Mouse (Mus musculus) spleen, embryonic (tissue): ENCODE data around the gene Ms4a6b.
"Not testable (repeated sequence)": the region's sequence is repeated elsewhere in the genome, so short reads cannot be mapped to it uniquely, and the experiment has no call there.

Experiments used
- CTCF ChIA-PET: fragments of 350-600 bp; sonication (Branson Sonifier 250); formaldehyde crosslinking; loops from one replicate; lab custom pipeline; 2022; lab: Charles Lee

The Ms4a6b gene

DNA sequence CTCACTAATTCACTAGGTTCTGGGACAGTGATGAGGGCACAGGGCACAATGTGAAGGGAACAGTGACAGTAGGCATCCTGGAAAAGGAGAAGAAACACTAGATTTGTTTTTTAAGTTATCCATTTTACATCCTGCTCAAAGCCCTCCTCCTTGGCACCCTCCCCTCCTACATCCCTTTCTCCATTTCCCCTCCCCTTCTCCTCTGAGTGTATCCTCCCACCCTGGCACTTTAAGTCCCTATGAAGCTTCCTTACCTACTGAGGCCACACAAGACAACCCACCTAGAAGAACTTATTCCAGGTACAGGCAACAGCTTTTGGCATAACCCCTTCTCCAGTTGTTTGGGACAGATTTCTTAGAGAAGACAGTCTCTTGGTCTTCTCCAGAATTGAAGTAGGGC is at the start of gene Ms4a6b:
Ms4a6b (plus strand) TSS at position 267 of the 400 bp plus-strand sequence.
- CTCF ChIA-PET: interaction anchor here (0.8 kb wide), 1 partner anchor 13 kb away, joined by 3 read pairs; no protein-coding TSS in a partner anchor

DNA sequence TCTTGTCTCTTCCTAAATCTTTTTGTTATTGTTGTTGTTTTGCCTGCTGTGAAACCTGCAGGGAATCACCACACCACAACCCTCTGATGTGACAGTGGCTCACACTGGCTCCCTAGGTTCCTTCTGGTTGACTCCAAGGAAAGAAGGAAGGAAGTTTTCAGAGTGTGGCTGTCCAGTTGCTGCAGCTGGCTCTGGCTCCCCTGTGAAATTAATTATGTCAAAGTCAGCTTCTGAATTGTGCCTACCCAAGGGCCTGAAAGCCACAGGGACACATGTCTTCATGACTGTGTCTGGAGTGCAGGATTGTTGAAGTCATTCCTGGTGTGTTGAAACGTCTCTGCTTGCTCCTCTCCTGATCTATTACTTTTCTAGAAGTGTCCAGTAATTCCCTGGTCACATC is 48.0 kb upstream of the Ms4a6b start:
- CTCF ChIA-PET: not testable (repeated sequence)

- CTCF ChIA-PET: interaction anchor here (0.6 kb wide), 1 partner anchor 68 kb away, joined by 4 read pairs; no protein-coding TSS in a partner anchor
Observed at GRCm38 (mm10) chr19:11469215-11469614, 47.1 kb upstream of the Ms4a6b start, which contains the start of gene Ms4a6c. Ms4a6c (plus strand) TSS chr19:11469366.

GRCm38 (mm10) chr19:11479714-11480113 is 36.6 kb upstream of the Ms4a6b start:
- CTCF ChIA-PET: interaction anchor here (0.7 to 0.9 kb wide), 2 partner anchors 10 to 12 kb away, joined by 3 read pairs; no protein-coding TSS in a partner anchor

DNA sequence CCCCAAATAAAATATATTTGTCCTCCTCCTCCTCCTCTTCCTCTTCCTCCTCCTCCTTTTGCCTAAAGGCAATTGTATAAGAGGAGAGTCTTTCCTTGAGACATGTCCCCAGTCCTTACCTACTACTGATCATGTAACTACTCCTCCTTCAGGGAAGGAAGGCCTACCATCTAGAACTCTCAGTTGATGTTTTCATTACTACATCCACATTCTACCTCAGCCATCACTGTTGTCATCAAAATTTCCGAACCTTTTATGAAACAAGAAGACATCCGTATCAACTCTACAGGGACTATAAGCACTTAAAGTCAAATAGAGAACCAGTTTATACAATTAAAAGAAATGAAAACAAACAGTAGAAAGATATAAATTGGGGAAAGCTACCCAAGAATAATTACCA is 33.6 kb upstream of the Ms4a6b start:
- CTCF ChIA-PET: interaction anchor here (0.5 kb wide), 1 partner anchor 31 kb away, joined by 3 read pairs; no protein-coding TSS in a partner anchor

DNA sequence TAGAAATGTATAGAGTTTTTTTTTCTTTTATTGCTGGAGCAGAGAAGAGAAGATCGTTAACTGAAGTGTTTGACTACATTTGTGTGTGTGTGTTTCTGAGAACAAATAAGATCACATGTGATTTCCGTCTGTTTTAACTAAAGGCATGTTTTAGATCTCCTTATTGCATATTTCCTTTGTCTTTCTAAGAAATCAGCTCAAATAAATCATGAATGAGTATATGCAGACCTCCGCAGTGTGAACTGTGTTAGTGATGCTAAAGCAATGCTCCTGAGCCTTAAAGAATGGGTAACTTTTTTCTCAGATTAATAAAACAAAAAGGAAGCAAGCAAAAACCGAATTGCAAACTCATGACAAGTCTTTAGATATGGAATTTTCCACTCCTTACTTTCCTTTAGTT is 32.4 kb upstream of the Ms4a6b start:
- CTCF ChIA-PET: no interaction called here

- CTCF ChIA-PET: no interaction called here
Observed at GRCm38 (mm10) chr19:11484388-11484787, 31.9 kb upstream of the Ms4a6b start.

DNA sequence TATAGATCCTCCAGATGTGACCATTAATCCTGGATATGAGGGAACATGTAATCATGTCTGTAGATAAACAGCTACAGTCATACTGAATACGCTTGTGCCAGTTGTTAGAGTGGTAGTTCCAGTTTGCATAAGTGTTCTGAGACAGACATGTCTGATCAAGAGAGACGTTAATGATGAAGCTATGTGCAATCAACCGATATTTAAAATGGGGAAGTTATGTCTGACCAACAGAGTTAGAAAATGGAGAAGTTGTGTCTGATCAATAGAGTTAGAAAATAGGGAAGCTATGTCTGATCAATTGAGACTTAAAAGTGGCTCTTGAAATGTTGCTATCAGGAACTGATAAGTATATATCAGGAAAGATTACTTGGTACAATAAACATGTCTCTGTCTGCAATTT is 31.0 kb upstream of the Ms4a6b start:
- CTCF ChIA-PET: no interaction called here

DNA sequence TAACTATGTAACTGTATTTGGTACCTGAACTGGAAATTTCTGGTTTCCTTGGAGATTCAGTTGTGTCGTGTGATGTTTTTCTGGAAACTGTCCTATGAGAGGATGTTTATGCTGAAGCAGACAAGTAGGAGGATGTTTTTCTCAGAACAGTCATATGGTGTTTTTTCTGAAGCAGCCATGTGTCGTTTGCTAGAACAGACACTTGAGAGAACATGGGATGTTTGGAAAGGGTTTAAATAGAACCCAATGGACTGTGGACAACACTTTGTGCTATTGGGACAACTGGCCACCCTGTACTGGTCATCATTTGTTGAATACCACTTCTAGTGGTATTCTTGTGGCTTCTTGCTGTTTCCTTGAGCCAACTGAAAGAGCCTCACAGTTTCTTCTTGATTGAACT is 30.6 kb upstream of the Ms4a6b start, which contains the start of gene Gm8369:
Gm8369 (plus strand) TSS at position 193 of the 400 bp plus-strand sequence.
- CTCF ChIA-PET: interaction anchor here (0.6 kb wide), 2 partner anchors 103 to 123 kb away, joined by 3 to 4 read pairs; no protein-coding TSS in a partner anchor

- CTCF ChIA-PET: interaction anchor here (0.6 to 1.2 kb wide), 2 partner anchors 63 to 125 kb away, joined by 3 to 6 read pairs; no protein-coding TSS in a partner anchor
Observed at GRCm38 (mm10) chr19:11486599-11486998, 29.7 kb upstream of the Ms4a6b start.

- CTCF ChIA-PET: interaction anchor here (0.7 to 1.2 kb wide), 3 partner anchors 11 to 271 kb away, joined by 3 to 12 read pairs (median 9); no protein-coding TSS in a partner anchor
Observed at GRCm38 (mm10) chr19:11491406-11492189, 24.7 kb upstream of the Ms4a6b start.

DNA sequence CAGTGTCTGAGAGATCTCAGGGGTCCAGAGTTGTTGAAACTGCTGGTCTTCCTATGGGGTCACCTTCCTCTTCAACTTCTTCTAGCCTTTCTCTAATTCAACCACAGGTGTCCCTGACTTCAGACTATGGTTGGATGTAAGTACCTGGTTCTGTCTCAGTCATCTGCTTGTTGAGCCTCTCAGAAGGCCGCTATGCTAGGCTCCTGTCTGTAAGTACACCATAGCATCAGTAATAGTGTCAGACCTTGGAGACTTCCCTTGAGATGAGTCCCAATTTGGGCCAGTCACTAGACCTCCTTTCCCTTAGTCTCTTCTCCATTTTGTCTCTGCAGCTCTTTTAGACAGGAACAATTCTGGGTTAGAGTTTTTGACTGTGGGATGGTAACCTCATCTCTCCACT is 23.6 kb upstream of the Ms4a6b start:
- CTCF ChIA-PET: interaction anchor here (1.2 kb wide), 1 partner anchor 14 kb away, joined by 9 read pairs; no protein-coding TSS in a partner anchor

DNA sequence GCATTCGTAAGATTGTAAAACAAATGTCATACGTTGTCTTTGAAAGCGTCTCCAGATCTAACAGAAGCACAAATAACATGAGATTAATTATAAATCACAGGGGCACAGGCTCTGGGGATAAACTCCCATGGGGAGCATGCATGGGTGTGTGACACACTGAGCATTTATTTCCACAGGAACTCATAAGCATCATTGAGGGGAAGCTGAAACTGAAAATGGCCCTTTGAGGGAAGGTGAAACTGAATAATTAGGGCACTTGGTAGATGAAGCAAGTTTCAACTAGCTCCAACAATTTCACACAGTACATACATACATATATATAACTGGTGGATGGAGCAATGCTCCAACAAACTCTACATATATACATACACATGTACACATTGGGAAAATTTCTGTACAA is 21.8 kb upstream of the Ms4a6b start:
- CTCF ChIA-PET: interaction anchor here (1.3 kb wide), 1 partner anchor 18 kb away, joined by 4 read pairs; no protein-coding TSS in a partner anchor

DNA sequence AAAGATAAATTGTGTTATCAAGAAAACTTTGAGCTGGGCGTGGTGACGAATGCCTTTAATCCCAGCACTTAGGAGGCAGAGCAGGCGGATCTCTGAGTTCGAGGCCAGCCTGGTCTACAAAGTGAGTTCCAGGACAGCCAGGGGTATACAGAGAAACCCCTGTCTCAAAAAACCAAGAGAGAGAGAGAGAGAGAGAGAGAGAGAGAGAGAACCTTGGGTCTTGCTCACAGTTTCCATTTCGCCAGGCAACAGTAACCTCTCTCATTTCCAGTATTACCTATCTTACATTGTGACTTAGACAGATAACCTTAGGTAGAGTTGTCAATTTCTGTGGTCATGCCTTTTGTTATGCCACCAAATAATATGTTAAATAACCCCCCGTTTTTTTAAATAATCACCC is 20.0 kb upstream of the Ms4a6b start:
- CTCF ChIA-PET: interaction anchor here (0.7 kb wide), 1 partner anchor 246 kb away, joined by 7 read pairs; no protein-coding TSS in a partner anchor

DNA sequence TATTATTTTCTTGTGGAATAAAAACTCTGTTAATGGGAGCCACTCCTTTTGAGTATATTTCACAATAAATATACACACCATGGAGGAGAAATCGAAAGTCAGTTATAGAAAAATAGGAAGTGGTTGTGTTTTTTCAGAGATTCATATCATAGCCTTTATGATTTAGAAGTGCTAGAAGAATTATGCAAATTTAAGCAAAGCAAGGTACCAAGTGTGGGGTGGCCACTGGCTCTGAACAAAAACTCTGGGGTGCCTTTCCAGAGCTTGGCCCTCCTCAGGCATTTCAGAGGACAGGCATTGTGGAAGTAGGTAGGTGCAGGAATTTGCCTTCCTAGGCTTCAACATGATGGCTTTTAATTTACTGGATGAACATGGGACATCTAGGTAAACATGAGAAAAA is 19.0 kb upstream of the Ms4a6b start:
- CTCF ChIA-PET: interaction anchor here (0.5 to 0.6 kb wide), 2 partner anchors 30 to 103 kb away, joined by 3 to 4 read pairs; no protein-coding TSS in a partner anchor

DNA sequence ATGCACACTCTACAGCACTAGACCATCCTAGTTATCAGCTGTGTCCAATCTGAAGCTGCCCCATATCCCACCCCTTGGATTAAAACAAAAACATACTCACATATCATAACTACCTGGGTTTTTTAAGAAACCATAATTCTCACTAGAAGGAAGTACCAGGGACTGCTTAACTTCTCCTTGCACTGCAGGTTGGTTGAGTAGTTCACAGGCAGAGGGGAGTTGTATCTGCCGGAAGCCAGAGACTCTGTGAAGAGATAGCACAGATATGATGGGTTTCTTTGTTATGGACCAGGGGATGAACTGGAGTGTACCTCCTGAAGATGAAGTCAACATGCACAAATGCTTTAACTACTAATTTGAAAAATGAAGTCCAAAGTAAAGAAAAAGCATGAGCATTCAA is 15.5 kb upstream of the Ms4a6b start:
- CTCF ChIA-PET: interaction anchor here (0.6 to 1.0 kb wide), 2 partner anchors 18 to 113 kb away, joined by 3 read pairs; no protein-coding TSS in a partner anchor

DNA sequence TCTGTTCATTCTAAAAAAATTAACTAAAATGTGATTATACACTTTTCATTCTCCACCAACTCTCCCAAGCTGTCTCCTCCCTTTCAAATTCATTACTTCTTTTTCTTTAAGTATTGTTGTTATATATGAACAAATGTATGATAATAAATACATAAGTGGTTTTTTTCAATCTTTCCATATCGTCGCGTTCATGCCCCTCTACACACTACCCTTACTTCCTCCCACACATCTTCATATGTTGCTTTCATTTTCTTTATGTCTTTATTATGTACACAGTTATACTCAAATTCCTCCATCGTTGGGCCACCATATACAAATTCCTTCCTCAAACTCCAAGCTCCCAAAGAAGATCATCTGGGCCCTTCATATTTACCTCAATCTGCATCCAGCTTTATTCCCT is 15.0 kb upstream of the Ms4a6b start:
- CTCF ChIA-PET: interaction anchor here (0.7 to 1.0 kb wide), 4 partner anchors 11 to 130 kb away, joined by 3 to 11 read pairs (median 3); no protein-coding TSS in a partner anchor

GRCm38 (mm10) chr19:11504857-11505256 is 11.5 kb upstream of the Ms4a6b start:
- CTCF ChIA-PET: no interaction called here

GRCm38 (mm10) chr19:11513458-11513857 is 2.9 kb upstream of the Ms4a6b start:
- CTCF ChIA-PET: interaction anchor here (0.7 to 1.3 kb wide), 2 partner anchors 18 to 31 kb away, joined by 3 to 4 read pairs; no protein-coding TSS in a partner anchor

GRCm38 (mm10) chr19:11516845-11517244 is 533 bp downstream of the Ms4a6b start:
- CTCF ChIA-PET: interaction anchor here (0.8 kb wide), 1 partner anchor 14 kb away, joined by 3 read pairs; no protein-coding TSS in a partner anchor

- CTCF ChIA-PET: not testable (repeated sequence)
Observed at GRCm38 (mm10) chr19:11517373-11517772, 1.1 kb downstream of the Ms4a6b start.

GRCm38 (mm10) chr19:11518356-11518755 is 2.0 kb downstream of the Ms4a6b start:
- CTCF ChIA-PET: not testable (repeated sequence)
